Mouse (Mus musculus): ENCODE measurements around the gene Prdx6.

Gene Prdx6

GRCm38 (mm10) chr1:161250604-161251416, at the start of gene Prdx6:
Prdx6 (minus strand) TSS chr1:161251219.
- in situ Hi-C loops (cut with MboI), result no loop called here

DNA sequence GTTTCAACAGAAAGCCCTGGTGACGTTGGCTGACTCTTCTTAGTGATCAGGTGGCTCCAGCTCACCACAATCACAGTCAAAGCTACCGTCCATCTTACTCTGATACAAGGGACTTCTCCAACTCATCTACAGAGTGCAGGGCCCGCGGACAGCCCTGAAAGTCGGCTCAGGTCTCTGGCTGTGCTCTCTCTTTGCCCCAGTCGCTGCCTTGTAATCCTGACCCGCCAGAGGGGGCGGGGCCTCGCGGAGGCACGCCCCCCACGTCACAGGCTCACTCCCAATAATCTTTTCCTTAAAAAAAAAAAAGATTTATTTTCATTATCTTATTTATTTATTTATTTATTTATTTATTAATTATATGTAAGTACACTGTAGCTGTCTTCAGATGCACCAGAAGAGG, 37.2 kb upstream of the Prdx6 start:
- in situ Hi-C loops (cut with MboI), result no loop called here

DNA sequence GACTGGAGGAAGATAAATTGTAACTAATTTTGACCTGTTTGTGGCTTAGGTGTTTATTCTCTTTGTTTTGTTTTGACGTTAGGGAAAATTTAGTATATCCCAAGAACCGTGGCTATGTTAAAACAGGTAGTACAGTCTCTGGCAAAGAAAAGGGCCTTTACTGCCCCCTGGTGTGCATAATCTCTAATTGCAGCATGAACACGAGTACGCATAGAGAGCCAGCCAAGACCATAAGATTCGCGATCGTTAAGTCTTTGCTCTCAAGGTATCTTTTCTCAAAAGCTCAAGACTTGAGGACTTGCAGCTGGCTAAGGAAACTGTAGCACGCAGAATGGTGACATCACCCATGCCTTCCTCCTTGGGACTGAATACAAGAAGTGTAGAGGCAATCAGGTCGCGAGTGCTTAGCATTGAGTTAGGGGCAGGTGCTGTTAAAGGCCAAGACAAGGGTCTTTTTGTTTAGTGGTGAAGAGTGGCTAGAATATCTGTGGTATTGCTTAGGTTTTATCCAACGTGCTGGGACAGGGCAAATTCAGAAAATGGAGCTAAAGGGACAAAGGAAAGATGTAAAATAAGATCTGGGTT, 35.8 kb upstream of the Prdx6 start:
- in situ Hi-C loops (cut with MboI), result no loop called here

- in situ Hi-C loops (cut with MboI), result no loop called here
These were observed 30.2 kb upstream of the Prdx6 start for GRCm38 (mm10) chr1:161281054-161281688.

DNA sequence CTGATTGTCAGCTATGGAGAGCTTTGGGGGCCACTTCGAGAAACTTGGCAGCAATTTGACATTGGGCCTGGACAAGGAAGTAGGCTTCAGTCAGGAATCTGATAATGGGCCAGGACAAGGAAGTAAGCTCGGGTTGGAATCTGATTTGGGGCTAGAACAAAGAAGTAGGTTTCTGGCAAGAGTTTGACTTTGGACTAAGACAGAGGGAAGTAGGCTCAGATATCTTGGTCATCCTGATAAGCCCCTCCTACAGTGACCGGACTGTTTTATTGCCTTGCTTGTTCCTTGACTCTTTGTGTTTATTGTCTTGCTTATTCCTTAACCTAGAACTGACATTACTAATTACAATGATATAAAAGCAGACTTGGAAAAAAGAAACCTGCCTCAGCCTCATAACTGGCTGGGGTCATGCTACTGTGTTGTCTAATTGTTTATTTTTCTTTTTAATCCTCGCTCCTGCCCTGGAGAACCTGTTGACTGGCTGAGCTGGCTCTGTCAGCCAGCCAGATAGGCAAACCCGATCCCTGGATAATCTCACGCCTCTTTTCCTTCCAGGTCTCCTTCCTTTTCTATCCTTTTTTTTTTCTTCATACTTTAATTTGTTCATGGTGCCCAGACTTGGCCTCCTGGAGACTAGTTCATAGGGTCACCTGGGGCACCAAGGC, 28.4 kb upstream of the Prdx6 start:
- in situ Hi-C loops (cut with MboI), result no loop called here

DNA sequence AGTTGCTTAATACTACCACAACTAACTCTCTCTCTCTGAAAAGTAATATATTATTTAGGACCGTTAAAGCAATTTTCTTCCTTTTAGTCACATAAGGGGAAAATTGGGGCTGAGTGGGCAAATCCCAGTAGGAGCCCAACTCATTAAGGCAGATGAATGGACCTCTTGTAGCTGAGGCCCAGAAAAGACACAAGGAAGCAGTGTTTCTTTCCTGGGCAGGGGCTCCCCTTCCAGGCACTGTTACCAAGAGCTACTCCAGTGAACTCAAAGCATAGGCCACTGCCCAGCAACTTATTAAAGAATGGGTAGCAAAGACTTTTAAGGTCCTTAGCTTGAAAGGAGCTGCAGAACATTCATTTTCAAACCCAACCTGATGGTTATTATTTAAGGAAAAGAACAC, 22.5 kb upstream of the Prdx6 start:
- in situ Hi-C loops (cut with MboI), result no loop called here

DNA sequence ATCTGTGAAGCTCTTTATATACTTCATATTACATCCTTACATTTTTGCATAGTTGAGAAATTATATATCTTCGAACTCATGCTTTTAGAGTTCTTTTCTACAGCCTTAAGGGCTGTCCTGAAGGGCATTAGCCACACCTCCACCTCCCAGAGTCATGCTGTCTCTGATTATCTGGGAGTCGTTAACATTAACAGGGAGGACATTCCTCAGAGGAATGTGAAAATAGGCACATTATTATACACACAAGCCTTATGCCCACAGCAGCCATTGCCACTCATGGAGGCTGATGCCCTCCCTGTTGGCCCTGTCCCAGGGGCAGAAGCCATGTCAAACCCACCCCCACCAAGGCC, 20.4 kb upstream of the Prdx6 start:
- in situ Hi-C loops (cut with MboI), result no loop called here

GRCm38 (mm10) chr1:161270776-161271460, 19.9 kb upstream of the Prdx6 start:
- in situ Hi-C loops (cut with MboI), result no loop called here

DNA sequence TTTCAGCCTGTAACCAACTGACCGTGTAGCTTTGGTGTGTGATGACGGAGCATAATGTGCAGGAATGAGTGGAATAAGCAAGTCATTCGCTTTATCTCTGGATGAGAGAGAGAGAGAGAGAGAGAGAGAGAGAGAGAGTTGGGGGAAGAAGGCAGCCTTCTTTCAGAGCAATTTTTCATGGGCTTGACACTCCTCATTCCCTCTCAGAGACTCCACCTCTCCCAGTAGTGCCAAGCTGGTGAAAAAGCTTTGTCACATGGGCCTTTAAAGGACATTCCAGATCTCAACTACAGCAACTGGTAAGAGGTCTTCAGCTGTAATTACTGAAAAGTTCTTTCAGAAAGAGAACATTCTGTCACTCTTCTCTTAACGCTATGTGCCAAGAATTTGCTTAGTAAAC, 18.3 kb upstream of the Prdx6 start:
- in situ Hi-C loops (cut with MboI), result no loop called here

GRCm38 (mm10) chr1:161268884-161269283, 17.9 kb upstream of the Prdx6 start:
- in situ Hi-C loops (cut with MboI), result no loop called here

DNA sequence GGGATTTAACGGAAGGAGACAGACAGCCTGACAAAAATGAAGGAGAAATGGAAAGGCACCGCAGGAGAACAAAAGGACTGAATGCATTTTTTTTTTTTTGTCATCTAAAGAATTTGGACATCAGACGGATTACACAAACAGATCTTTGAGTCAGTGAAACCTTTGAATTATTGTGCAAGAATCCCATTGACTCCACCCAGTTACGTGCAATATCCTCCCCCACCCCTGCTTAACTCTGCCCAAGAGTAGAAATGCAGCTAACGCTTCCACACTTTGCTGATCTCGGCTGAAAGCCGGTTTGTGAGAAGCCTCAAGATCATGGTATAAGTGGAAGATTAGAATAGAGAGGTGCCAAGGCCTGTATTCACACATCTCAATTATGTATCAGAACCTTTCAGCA, 17.1 kb upstream of the Prdx6 start:
- in situ Hi-C loops (cut with MboI), result no loop called here

GRCm38 (mm10) chr1:161264961-161265360, 13.9 kb upstream of the Prdx6 start:
- in situ Hi-C loops (cut with MboI), result no loop called here

DNA sequence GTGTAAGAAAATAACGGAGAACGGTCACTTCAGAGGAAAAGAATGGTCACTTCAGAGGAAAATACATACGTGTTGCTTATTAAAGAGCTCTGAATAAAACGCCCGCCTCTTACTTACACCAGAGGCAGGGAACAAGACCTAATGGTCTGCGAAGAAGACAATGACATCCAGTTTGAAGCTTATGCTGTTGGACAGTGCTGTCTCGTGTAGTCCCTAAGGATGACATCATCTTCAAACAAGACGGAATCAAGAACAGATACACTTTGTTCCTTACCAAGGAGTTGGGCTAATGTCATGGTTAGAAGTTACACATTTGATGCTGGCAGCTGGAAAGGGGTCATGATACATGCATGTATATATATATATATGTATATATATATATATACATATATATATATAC, 12.6 kb upstream of the Prdx6 start:
- in situ Hi-C loops (cut with MboI), result no loop called here

GRCm38 (mm10) chr1:161262542-161262941, 11.5 kb upstream of the Prdx6 start:
- in situ Hi-C loops (cut with MboI), result no loop called here

DNA sequence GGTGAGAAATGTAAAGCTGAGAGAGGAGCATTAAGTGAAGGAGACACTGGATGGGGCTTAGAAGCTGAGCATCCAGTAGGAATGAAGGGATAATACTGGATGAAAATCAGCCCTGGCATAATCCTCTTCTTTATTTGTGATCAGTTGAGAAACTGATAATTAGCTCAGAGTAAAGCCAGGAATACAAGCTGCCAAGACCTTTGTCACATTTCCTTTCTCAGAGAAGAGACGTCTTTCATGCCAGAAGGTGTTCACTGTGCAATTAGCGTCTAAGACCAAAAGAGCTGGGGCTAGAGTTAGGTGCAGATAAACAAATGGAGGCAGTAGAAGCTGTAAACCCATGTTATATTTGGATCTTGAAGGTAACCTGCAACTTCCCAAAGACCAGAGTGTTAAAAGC, 9.7 kb upstream of the Prdx6 start:
- in situ Hi-C loops (cut with MboI), result no loop called here

DNA sequence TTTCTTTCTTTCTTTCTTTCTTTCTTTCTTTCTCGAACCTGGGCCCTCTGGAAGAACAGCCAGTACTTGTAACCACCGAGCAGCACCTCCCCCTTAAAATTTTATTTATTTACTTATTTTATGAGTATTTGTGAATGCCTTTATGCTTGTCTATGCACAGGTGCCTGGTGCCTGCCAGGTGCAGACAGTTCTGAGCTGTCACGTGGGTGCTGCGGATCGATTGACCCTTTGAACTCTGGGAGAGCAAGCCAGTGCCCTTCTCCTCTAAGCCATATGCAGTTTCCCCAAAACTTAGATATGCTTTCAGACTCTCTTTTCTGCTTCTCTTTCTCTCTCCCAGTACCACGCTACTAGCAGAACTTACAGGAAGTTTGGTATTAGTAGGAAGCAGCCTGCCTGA, 8.1 kb upstream of the Prdx6 start:
- in situ Hi-C loops (cut with MboI), result no loop called here

GRCm38 (mm10) chr1:161258331-161258730, 7.3 kb upstream of the Prdx6 start:
- in situ Hi-C loops (cut with MboI), result no loop called here

GRCm38 (mm10) chr1:161256918-161257317, 5.9 kb upstream of the Prdx6 start:
- in situ Hi-C loops (cut with MboI), result no loop called here

GRCm38 (mm10) chr1:161254361-161254760, 3.3 kb upstream of the Prdx6 start:
- in situ Hi-C loops (cut with MboI), result no loop called here

DNA sequence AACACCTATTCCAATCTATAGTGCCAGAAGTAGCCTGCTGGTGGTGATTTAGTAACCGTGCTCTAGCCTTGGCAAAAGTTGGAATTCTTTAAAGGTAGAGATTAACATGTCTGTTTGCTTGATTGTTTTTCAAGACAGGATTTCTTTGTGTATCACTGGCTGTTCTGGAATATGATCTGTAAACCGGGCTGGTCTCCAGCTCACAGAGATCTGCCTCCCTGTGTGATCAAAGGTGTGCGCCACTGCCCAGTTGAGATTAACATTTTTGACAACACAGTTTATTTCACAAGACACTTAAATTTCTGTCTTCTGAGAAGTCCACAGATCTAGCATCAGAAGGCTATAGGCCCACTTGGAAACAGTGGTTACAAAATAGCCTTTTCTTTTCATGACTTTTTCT, 1.9 kb upstream of the Prdx6 start:
- in situ Hi-C loops (cut with MboI), result no loop called here

DNA sequence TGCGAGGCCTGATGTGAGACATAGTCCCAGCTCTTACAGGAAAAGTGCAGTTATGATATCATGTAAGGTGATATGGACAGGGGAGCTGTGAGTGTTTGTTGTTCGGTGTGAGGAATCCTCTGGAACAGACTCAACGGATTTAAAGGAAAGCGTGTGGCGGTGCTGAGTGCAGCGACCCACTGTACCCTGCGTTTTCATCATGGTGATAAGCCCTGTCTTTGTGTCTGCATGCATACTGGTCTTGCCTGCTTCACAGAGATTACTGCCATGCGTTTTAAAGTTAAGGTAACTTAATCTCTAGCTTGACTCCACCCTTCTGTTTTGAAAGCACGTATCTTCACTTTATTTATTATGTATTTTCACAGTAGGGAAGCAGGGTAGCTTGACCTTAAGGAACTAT, 1.3 kb upstream of the Prdx6 start:
- in situ Hi-C loops (cut with MboI), result no loop called here

All from mature B cell (primary cell).